Mouse (Mus musculus) cortical plate, adult 2 months (tissue): Measurements from ENCODE around the gene Ano8.

Experiments
- CTCF ChIP-seq: fragments of 200-500 bp; IDR thresholded peaks from 2 replicates; pipeline ENCODE4 v1.5.1; 2011; ENCODE audit warnings: mild to moderate bottlenecking, control low read depth, low read length; ENCODE audit not compliant: insufficient read depth; ENCODE audit errors: extremely low read depth
- POLR2A ChIP-seq: fragments of 200-500 bp; IDR thresholded peaks from 2 replicates; pipeline ENCODE4 v1.6.1; 2011; ENCODE audit warnings: mild to moderate bottlenecking, low read length, control low read depth; ENCODE audit not compliant: insufficient read depth; ENCODE audit errors: extremely low read depth

- TF ChIP-seq CTCF (no peak), POLR2A (no peak)
Measured at GRCm38 (mm10) chr8:71457659-71458270, 28.0 kb downstream of the Ano8 start.
